Mouse (Mus musculus) heart, adult 2 months (tissue): ENCODE results near the gene Dmac2. TPM values are rescaled to one million over a fixed set of nuclear protein-coding genes. Genes with fewer than 3 reads are reported as not detected.

Experiments
- DNase-seq, 2 experiments: peaks; one replicate each; pipeline ENCODE4 v3.0.0; 2021
- H3K27ac ChIP-seq: fragments of 200-600 bp; 2 replicates; pipeline ENCODE4 v1.8.1; 2022
- H3K27me3 ChIP-seq: fragments of 200-500 bp; 2 replicates; pipeline ENCODE4 v1.6.1; 2012; ENCODE audit warnings: mild to moderate bottlenecking, low read length, inconsistent platforms, mixed read lengths; ENCODE audit not compliant: control insufficient read depth, insufficient read depth
- H3K36me3 ChIP-seq: fragments of 200-500 bp; 2 replicates; pipeline ENCODE4 v1.6.1; 2012; ENCODE audit warnings: low read length, inconsistent platforms; ENCODE audit not compliant: control insufficient read depth, insufficient read depth
- H3K4me1 ChIP-seq: fragments of 200-500 bp; 2 replicates; pipeline ENCODE4 v1.6.1; 2011; ENCODE audit warnings: low read length; ENCODE audit not compliant: control insufficient read depth, insufficient read depth
- H3K4me3 ChIP-seq: fragments of 200-600 bp; 2 replicates; pipeline ENCODE4 v1.8.1; 2022
- H3K79me2 ChIP-seq: fragments of 200-500 bp; replicated peaks from 2 replicates; pipeline ENCODE4 v1.6.1; 2012; ENCODE audit warnings: mild to moderate bottlenecking, inconsistent platforms, low read length, moderate library complexity, mixed read lengths; ENCODE audit not compliant: control insufficient read depth, insufficient read depth
- H3K9ac ChIP-seq: fragments of 200-500 bp; 2 replicates; pipeline ENCODE4 v1.6.1; 2012; ENCODE audit warnings: low read depth, mild to moderate bottlenecking, control low read depth, inconsistent platforms, low read length, mixed read lengths
- CTCF ChIP-seq: fragments of 200-600 bp; IDR thresholded peaks from 2 replicates; pipeline ENCODE4 v1.8.1; 2022; ENCODE audit warnings: antibody characterized with exemption, mild to moderate bottlenecking, moderate library complexity
- EP300 ChIP-seq: fragments of 200-500 bp; IDR thresholded peaks from 2 replicates; pipeline ENCODE4 v1.6.1; 2011; ENCODE audit warnings: low read depth, low read length, control low read depth; ENCODE audit not compliant: insufficient read depth
- POLR2A ChIP-seq: fragments of 200-500 bp; IDR thresholded peaks from 2 replicates; pipeline ENCODE4 v1.6.1; 2011; ENCODE audit warnings: mild to moderate bottlenecking, low read depth, low read length, control low read depth; ENCODE audit not compliant: insufficient read depth
- WGBS: fragments of 180-500 bp; shearing (Covaris S2); methylation state at CpG from one replicate; pipeline ENCODE4 v1.1.7; 2018; 5-methylcytosine and 5-hydroxymethylcytosine counted together
- intact Hi-C: fragments of 180-260 bp; cut with DNase I; formaldehyde crosslinking; loops from one replicate; pipeline ENCODE4 v1.15.1; 2025
- polyA plus RNA-seq: library from polyadenylated mRNA; depleted of rRNA; stranded (reverse); fragments of >200 nt; gene quantifications from 2 replicates; pipeline ENCODE4 v1.2.3, GENCODE M21; 2012
- total RNA-seq, 2 experiments: library from RNA; stranded (reverse); gene quantifications; 2 replicates each; pipeline ENCODE4 v1.2.3; 2021

Gene Dmac2
- total and polyA plus RNA-seq, 3 experiments, result 52.2 to 83.8 (median 61.8) TPM

DNA sequence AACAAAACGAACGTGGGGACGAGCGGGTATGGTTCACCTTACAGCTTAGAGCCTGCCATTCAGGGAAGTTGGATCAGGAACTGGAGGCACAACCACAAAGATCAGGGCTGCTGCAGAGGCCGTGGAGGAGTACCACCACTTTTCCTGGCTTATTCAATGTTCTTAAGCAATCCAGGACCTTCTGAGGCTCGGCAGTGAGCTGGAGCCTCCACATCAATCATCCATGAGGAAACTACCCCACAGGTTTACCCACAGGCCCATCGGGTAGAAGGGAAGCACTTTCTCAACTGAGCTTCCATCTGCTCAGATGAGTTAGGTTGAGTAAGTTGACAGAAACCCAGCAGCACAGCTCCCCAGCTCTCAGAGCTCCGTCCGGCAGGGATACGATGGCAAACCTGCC is 39.8 kb upstream of the Dmac2 start:
- WGBS, result 81% methylated on average over 10 of the region's 10 CpGs
- DNase-seq, result no peak
- TF ChIP-seq EP300, result no peak
- TF ChIP-seq POLR2A, result no peak
- TF ChIP-seq CTCF, result no peak
- Histone ChIP-seq H3K4me3 (no peak overlapping the region), H3K79me2 (no peaks in the 10 kb centered on the region), H3K36me3 (no peaks in the 10 kb centered on the region), H3K27ac (no peak overlapping the region), H3K9ac (no peak overlapping the region), H3K4me1 (no peaks in the 10 kb centered on the region), H3K27me3 (no peaks in the 10 kb centered on the region)
- intact Hi-C loops, result no loop called here

DNA sequence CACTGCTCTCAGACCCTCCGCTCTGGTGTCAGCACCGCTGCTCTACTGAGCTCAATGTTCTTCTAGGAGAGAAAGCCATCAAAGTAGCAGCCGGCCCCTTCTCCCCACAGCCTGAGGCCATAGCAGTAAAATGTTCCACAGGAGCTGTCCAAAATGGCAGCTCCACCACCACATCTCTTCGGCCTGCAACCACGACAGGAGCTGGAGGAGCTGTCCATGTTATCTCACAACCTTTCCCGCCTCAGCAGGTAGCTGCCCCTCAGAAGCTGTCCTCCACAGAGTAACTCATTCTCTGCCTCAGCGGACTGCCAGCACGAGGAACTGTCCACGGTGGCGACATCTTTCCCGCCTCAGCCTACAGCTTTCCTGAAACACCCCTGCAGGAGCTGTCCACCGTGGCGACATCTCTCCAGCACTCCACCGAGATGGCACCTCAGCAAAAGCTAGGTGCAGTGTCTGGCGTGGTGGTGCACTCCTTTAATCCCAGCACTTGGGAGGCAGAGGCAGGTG is 36.9 kb upstream of the Dmac2 start:
- no peaks in the 10 kb centered on the region for H3K27me3 ChIP-seq
- no peak overlapping the region for H3K4me3 ChIP-seq
- no peak overlapping the region for H3K27ac ChIP-seq
- no peak for DNase-seq
- TF ChIP-seq EP300, result no peak
- no peak for TF ChIP-seq CTCF
- no peak for TF ChIP-seq POLR2A
- intact Hi-C loops, result no loop called here
- no peaks in the 10 kb centered on the region for H3K4me1 ChIP-seq
- H3K9ac ChIP-seq, result no peak overlapping the region
- no peaks in the 10 kb centered on the region for H3K79me2 ChIP-seq
- 73% methylated on average over 15 of the region's 15 CpGs for WGBS
- H3K36me3 ChIP-seq, result no peaks in the 10 kb centered on the region

DNA sequence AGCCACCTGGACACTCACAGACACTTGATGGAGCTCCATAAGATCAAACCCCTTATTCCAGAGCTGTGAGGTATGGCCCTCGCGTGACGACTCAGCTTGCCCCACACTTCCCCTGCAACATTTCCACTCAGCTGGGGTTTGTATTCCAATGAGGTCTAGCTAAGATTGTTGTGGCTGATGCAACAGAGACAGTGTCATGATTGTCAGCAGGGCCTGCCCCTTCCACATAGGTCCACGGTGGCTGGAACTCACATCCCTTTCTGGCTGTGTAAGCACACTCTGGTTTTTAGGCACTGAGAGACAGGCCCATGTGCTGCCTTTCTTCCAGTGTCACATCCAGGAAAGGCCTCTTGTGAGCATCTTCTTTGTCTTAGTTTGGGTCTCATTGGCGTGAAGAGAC is 34.6 kb upstream of the Dmac2 start:
- no peak for TF ChIP-seq EP300
- no peak for TF ChIP-seq POLR2A
- no peak for TF ChIP-seq CTCF
- Histone ChIP-seq H3K27me3 (no peaks in the 10 kb centered on the region), H3K4me3 (no peak overlapping the region), H3K36me3 (no peaks in the 10 kb centered on the region), H3K9ac (no peak overlapping the region), H3K79me2 (no peaks in the 10 kb centered on the region), H3K27ac (no peak overlapping the region), H3K4me1 (no peaks in the 10 kb centered on the region)
- 81% methylated on average over 5 of the region's 5 CpGs for WGBS
- DNase-seq, result no peak
- intact Hi-C loops, result no loop called here

DNA sequence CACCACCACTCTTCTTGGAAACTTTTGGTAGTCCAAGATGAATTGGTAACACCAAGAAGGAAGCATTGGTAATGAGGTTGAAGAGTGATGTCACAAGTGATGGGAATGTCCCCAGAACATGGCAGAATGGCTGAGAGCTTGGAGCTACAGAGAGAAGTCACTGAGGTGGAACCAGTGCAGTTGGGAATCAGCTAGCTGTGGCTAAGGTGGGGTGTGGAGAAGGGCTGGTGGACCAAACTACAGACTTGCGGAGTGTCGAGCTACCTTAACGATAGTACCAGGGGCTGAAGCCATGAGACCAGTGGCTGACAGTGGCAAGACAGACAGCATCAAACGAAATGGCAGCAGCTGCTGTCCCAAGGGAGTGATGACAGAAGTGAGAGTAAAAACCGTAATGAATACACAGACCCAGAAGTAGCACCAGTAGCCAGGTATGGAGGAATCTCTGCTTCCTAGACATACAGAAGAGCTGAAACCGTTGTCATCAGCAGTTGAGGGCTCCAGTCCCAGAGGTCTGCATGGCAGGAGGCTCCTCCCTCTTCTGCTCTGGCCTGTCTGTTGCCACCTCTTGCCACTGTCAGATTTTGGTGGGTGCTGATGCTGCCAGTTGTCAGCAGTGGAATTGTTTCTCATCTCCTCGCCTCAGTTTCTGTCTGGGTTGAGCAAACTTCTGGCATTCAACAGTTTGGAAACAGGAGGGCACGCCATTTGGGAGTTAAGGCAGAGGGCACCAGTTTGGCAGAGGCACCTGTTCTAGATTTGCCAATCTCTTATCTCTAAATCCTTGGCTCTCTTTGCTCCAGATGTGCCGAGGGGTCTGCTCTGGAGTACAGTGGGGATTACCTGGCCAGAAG is 33.6 kb upstream of the Dmac2 start:
- H3K27ac ChIP-seq, result no peak overlapping the region
- H3K4me1 ChIP-seq, result no peaks in the 10 kb centered on the region
- no peaks in the 10 kb centered on the region for H3K79me2 ChIP-seq
- intact Hi-C loops, result no loop called here
- H3K36me3 ChIP-seq, result no peaks in the 10 kb centered on the region
- 70% methylated on average over 9 of the region's 9 CpGs for WGBS
- no peaks in the 10 kb centered on the region for H3K27me3 ChIP-seq
- TF ChIP-seq CTCF (no peak), POLR2A (no peak), EP300 (no peak)
- DNase-seq, result no peak
- no peak overlapping the region for H3K9ac ChIP-seq
- H3K4me3 ChIP-seq, result no peak overlapping the region

DNA sequence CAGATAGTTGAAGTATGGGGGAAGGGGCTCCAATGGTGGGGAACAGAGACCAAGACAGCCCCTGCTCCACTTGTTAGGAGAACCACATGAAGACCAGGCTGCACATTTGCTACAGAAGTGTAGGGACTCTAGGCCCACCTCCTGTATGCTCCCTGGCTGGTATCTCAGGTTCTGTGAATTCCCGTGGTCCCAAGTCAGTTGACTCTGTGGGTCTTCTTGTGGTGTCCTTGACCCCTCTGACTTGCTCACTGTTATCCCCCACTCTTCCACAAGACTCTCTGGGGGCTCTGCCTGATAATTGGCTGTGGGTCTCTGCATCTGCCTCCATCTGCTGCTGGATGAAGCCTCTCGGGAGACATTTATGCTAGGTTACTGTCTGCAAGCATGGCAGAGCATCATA is 28.0 kb upstream of the Dmac2 start:
- Histone ChIP-seq H3K79me2 (no peaks in the 10 kb centered on the region), H3K4me3 (no peak overlapping the region), H3K4me1 (no peaks in the 10 kb centered on the region), H3K36me3 (no peaks in the 10 kb centered on the region), H3K27ac (no peak overlapping the region), H3K27me3 (no peaks in the 10 kb centered on the region), H3K9ac (no peak overlapping the region)
- 79% methylated on average over 2 of the region's 2 CpGs for WGBS
- no peak for DNase-seq
- intact Hi-C loops, result no loop called here
- TF ChIP-seq EP300 (no peak), CTCF (no peak), POLR2A (no peak)

DNA sequence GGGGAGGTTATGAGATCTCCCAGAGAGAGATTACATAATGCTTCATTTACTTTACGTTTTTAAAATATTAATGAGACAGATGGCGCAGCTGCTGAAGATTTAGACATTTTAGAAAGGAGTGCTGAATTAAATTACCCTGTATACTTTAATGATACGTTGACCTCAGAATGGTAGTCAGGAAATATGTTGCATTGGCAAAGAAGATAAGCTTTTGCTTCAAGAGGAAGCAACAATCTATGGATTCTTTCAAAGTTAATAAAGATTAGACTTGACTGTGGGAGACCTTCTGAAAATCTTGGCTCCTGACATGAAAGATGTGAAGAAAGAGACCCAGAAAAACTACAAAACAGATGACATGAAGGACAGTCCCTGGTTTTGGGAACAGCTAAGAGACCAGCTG is 25.4 kb upstream of the Dmac2 start:
- no peaks in the 10 kb centered on the region for H3K4me1 ChIP-seq
- intact Hi-C loops, result no loop called here
- no peak for DNase-seq
- 63% methylated on average over 3 of the region's 3 CpGs for WGBS
- TF ChIP-seq EP300, result no peak
- TF ChIP-seq CTCF, result no peak
- no peak for TF ChIP-seq POLR2A
- H3K79me2 ChIP-seq, result no peaks in the 10 kb centered on the region
- no peaks in the 10 kb centered on the region for H3K27me3 ChIP-seq
- H3K4me3 ChIP-seq, result no peak overlapping the region
- no peaks in the 10 kb centered on the region for H3K36me3 ChIP-seq
- no peak overlapping the region for H3K9ac ChIP-seq
- no peak overlapping the region for H3K27ac ChIP-seq
